Mouse (Mus musculus): ENCODE results near the gene Gmfg. TPM values are rescaled to one million over a fixed set of nuclear protein-coding genes. Genes with fewer than 3 reads are reported as not detected.

The Gmfg gene
- polyA plus RNA-seq, 1 experiment from 2014 or later: 920 TPM

GRCm38 (mm10) chr7:28482854-28483253 lies 45.6 kb downstream of the Gmfg start:
- no peak for DNase-seq (ENCODE audit: low spot score)

DNA sequence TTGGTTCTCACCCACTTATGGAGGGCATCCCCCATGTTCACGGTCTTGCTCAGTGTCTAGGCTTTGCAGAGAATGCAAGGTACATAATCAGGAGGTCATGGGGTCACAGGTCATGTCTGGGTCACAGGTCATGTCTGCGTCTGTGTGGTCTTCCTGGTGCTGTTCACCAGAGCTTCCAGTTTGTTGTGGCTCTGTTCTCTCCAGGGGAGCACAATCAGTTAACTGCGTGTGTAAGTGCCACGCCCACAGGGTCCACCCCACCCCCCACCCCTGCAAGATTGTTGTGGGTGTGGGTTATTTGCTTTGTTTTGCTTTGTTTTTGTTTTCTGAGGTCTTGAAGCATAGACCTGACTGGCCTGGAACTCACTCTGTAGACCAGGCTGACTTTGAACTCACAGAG lies 46.9 kb downstream of the Gmfg start:
- DNase-seq (ENCODE audit: low spot score): no peak

DNA sequence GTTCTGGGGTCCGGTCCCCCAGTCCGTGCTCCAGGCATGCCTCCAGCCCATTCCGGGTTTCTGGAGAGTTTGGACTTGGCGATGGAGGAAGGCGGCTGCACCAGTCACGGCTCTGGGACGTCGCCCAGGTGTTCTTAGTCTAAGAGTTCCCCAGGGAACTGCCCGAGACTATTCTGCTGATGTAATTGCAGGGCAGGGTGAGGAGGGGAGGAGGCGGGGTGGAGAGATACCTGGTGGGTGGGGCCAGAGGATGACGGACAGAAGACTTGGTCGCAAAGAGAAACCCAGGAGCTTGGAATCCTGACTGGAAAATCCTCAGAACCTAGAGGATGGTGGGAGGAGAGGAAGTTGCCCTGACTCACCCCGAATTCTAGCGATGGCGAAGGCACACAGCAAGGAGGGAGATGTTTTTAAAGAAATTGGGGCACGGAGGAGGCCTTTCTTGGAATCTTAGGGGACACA lies 50.8 kb downstream of the Gmfg start:
- DNase-seq (ENCODE audit: low spot score): no peak

DNA sequence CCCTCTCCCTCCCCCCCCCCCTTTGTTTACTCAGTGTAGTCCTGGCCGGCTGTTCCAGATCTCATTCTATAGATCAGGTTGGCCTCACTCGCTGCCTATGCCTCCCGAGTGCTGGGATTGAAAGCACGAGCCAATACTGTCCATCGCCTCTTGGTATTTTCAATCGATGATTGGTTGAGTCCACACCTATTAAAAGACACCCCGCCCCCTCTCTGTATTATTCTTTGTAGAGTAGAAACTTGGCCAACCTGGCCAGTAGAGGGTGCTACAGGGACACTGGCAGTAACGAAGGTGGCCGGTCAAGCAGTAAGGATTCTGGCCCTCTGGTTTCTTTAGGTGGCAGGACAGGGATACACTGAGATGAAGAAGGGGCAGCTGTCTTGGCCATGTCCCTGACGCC lies 53.2 kb downstream of the Gmfg start:
- DNase-seq (ENCODE audit: low spot score): peak; percentile 41

DNA sequence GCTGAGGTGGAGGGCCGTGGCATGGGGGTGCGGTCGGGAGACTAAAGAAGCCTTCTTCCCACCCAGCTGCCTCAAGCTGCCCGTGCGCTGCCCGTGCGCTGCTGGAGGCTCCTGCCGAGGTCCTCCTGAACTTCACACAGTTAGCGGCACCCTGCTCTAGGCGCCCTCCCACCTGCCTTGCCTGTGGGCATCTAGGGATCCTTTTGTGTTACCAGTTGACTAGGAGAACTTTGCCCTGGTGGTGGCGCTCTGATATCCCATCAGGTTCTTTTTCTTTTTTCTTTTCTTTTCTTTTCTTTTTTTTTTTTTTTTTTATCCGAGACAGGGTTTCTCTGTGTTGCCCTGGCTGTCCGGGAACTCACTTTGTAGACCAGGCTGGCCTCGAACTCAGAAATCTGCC lies 53.7 kb downstream of the Gmfg start:
- DNase-seq (ENCODE audit: low spot score): peak; percentile 28

DNA sequence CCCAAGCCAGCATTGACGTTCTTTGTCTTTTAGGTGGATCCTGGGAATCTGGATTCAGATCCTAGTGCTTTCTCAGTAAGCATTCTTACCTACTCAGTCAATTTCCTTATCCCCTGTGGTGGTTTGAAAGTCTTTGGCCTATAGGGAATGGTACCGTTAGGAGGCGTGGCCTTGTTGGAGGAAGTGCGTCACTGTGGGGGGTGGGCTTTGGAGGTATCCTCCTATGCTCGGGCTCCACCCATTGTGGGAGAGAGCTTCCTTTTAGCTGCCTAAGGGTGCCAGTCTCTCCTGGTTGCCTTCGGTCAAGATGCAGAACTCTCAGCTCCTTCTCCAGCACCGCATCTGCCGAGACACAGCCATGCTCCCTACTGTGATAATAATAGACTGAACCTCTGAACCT lies 55.1 kb downstream of the Gmfg start:
- no peak for DNase-seq (ENCODE audit: low spot score)

DNA sequence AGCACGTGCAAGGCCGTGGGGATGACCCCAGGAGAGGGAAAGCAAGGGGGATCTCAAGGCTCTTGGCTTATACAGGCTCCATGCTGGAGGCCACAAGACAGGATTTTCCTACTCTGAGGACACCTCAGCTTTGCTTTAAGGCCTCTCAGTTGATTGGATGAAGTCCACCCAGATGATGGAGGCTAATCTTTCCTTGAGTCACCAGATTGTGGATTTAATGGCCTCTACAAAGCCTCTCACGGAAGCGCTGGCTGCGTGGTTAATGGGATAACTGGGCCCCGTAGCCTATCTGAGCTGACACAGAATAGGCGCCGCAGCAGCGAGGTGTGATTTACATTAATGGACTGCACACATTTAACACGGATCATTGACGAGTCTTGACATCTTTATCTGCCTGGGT lies 58.2 kb downstream of the Gmfg start:
- no peak for DNase-seq (ENCODE audit: low spot score)

Other genes with a start within 250 kb of the Gmfg start
- gene Eid2, start 169.6 kb upstream of the Gmfg start, polyA plus RNA-seq (2015; fragmentation: Nextera tagmentation; extraction: Ambion mirVana): 3.6 TPM in 2 replicates
- 7.5 and 8.5 TPM in 2 replicates for gene Eid2b, start 159.7 kb upstream of the Gmfg start, polyA plus RNA-seq (2015; fragmentation: Nextera tagmentation; extraction: Ambion mirVana)
- gene Selenov, start 146.3 kb upstream of the Gmfg start, polyA plus RNA-seq (2015; fragmentation: Nextera tagmentation; extraction: Ambion mirVana): not detected in 2 replicates
- gene Dll3, start 135.2 kb upstream of the Gmfg start, polyA plus RNA-seq (2015; fragmentation: Nextera tagmentation; extraction: Ambion mirVana): 0.33 and 0.51 TPM in 2 replicates
- gene Timm50, start 125.4 kb upstream of the Gmfg start, polyA plus RNA-seq (2015; fragmentation: Nextera tagmentation; extraction: Ambion mirVana): 116 and 125 TPM in 2 replicates
- gene Supt5, start 98.7 kb upstream of the Gmfg start, polyA plus RNA-seq (2015; fragmentation: Nextera tagmentation; extraction: Ambion mirVana): 73.3 and 80.4 TPM in 2 replicates
- 1,689 and 1,723 TPM in 2 replicates for gene Rps16, start 86.8 kb upstream of the Gmfg start, polyA plus RNA-seq (2015; fragmentation: Nextera tagmentation; extraction: Ambion mirVana)
- 35.4 and 49.6 TPM in 2 replicates for gene Plekhg2, start 64.8 kb upstream of the Gmfg start, polyA plus RNA-seq (2015; fragmentation: Nextera tagmentation; extraction: Ambion mirVana)
- 70.6 and 72.0 TPM in 2 replicates for gene Zfp36, start 57.2 kb upstream of the Gmfg start, polyA plus RNA-seq (2015; fragmentation: Nextera tagmentation; extraction: Ambion mirVana)
- gene Med29, start 44.7 kb upstream of the Gmfg start, polyA plus RNA-seq (2015; fragmentation: Nextera tagmentation; extraction: Ambion mirVana): 42.0 and 42.5 TPM in 2 replicates
- 59.3 and 64.0 TPM in 2 replicates for gene Paf1, start 44.5 kb upstream of the Gmfg start, polyA plus RNA-seq (2015; fragmentation: Nextera tagmentation; extraction: Ambion mirVana)
- gene Lrfn1, start 14.5 kb downstream of the Gmfg start, polyA plus RNA-seq (2015; fragmentation: Nextera tagmentation; extraction: Ambion mirVana): 0.86 and 1.1 TPM in 2 replicates
- 0.30 TPM in 1 of 2 replicates, not detected in the other for gene Ifnl2, start 73.0 kb downstream of the Gmfg start, polyA plus RNA-seq (2015; fragmentation: Nextera tagmentation; extraction: Ambion mirVana)
- 0.26 and 0.34 TPM in 2 replicates for gene Ifnl3, start 85.4 kb downstream of the Gmfg start, polyA plus RNA-seq (2015; fragmentation: Nextera tagmentation; extraction: Ambion mirVana)
- gene Sycn, start 103.4 kb downstream of the Gmfg start, polyA plus RNA-seq (2015; fragmentation: Nextera tagmentation; extraction: Ambion mirVana): 0.27 and 1.1 TPM in 2 replicates
- 0.27 and 0.64 TPM in 2 replicates for gene Nccrp1, start 109.8 kb downstream of the Gmfg start, polyA plus RNA-seq (2015; fragmentation: Nextera tagmentation; extraction: Ambion mirVana)
- 10.5 and 10.9 TPM in 2 replicates for gene Samd4b, start 160.7 kb downstream of the Gmfg start, polyA plus RNA-seq (2015; fragmentation: Nextera tagmentation; extraction: Ambion mirVana)
- gene Pak4, start 160.7 kb downstream of the Gmfg start, polyA plus RNA-seq (2015; fragmentation: Nextera tagmentation; extraction: Ambion mirVana): 15.4 and 20.3 TPM in 2 replicates
- gene Acp7, start 193.9 kb downstream of the Gmfg start, polyA plus RNA-seq (2015; fragmentation: Nextera tagmentation; extraction: Ambion mirVana): 0.06 and 0.07 TPM in 2 replicates

Data from thymus, postnatal 0 days (tissue).